Mouse (Mus musculus): ENCODE results near the gene Polr2l. TPM values are rescaled to one million over a fixed set of nuclear protein-coding genes. Genes with fewer than 3 reads are reported as not detected.

Polr2l gene
- polyA plus RNA-seq, 1 experiment from 2014 or later = 73.5 TPM

- no peak for DNase-seq (ENCODE audit: low spot score)
Observed at GRCm38 (mm10) chr7:141484186-141485120, 9.5 kb upstream of the Polr2l start.

- DNase-seq (ENCODE audit: low spot score) = no peak
Observed at GRCm38 (mm10) chr7:141483114-141483653, 8.3 kb upstream of the Polr2l start.

GRCm38 (mm10) chr7:141482531-141483024, 7.6 kb upstream of the Polr2l start:
- DNase-seq (ENCODE audit: low spot score) = no peak

- DNase-seq (ENCODE audit: low spot score) = no peak
Observed at GRCm38 (mm10) chr7:141481498-141482401, 6.8 kb upstream of the Polr2l start.

GRCm38 (mm10) chr7:141480842-141481497, 6.0 kb upstream of the Polr2l start:
- DNase-seq (ENCODE audit: low spot score) = peak; percentile 87

- no peak for DNase-seq (ENCODE audit: low spot score)
Observed at GRCm38 (mm10) chr7:141478270-141478748, 3.4 kb upstream of the Polr2l start.

- no peak for DNase-seq (ENCODE audit: low spot score)
Observed at GRCm38 (mm10) chr7:141477578-141478269, 2.8 kb upstream of the Polr2l start.

- no peak for DNase-seq (ENCODE audit: low spot score)
Observed at GRCm38 (mm10) chr7:141476981-141477370, 2.0 kb upstream of the Polr2l start.

- DNase-seq (ENCODE audit: low spot score) = no peak
Observed at GRCm38 (mm10) chr7:141476226-141476980, 1.5 kb upstream of the Polr2l start.

GRCm38 (mm10) chr7:141475805-141476158, 850 bp upstream of the Polr2l start:
- DNase-seq (ENCODE audit: low spot score) = no peak

GRCm38 (mm10) chr7:141474160-141474559, 772 bp downstream of the Polr2l start:
- no peak for DNase-seq (ENCODE audit: low spot score)

- no peak for DNase-seq (ENCODE audit: low spot score)
Observed at GRCm38 (mm10) chr7:141472763-141473162, 2.2 kb downstream of the Polr2l start.

GRCm38 (mm10) chr7:141472226-141472625, 2.7 kb downstream of the Polr2l start:
- DNase-seq (ENCODE audit: low spot score) = no peak

- DNase-seq (ENCODE audit: low spot score) = no peak
Observed at GRCm38 (mm10) chr7:141471236-141471635, 3.7 kb downstream of the Polr2l start.

GRCm38 (mm10) chr7:141470637-141470944, 4.3 kb downstream of the Polr2l start:
- DNase-seq (ENCODE audit: low spot score) = no peak

- no peak for DNase-seq (ENCODE audit: low spot score)
Observed at GRCm38 (mm10) chr7:141469901-141470636, 4.9 kb downstream of the Polr2l start.

- DNase-seq (ENCODE audit: low spot score) = no peak
Observed at GRCm38 (mm10) chr7:141469352-141469751, 5.6 kb downstream of the Polr2l start.

GRCm38 (mm10) chr7:141468522-141469211, 6.3 kb downstream of the Polr2l start:
- DNase-seq (ENCODE audit: low spot score) = peak; percentile 68
